Mouse (Mus musculus): ENCODE results near the gene Frem2. TPM values are rescaled to one million over a fixed set of nuclear protein-coding genes. Genes with fewer than 3 reads are reported as not detected.
A peak's percentile ranks its signal among the peaks of the same experiment; 100 is the strongest.

Gene Frem2
- total RNA-seq, 1 experiment from 2014 or later: 0.15 TPM

GRCm38 (mm10) chr3:53620355-53620754 lies 36.8 kb downstream of the Frem2 start:
- DNase-seq: no peak

DNA sequence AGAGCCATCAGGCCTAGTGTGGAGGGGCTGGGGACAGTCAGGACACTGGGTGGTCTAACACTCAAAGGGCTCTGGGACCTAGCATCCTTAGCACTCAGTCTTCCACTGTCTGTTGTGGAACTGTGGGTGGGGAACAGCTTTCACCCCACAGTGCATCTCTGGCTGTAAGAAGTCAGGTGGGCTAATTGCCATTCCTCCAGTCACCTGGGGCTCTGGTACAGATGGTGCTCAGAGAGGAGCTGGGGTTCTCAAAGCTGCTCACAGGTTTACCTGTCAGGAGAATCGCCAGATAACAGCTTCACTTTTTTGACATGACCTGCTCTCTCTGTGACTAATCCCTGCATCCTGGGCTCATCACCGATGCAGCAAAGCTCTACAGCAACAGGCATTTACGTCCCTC lies 46.0 kb downstream of the Frem2 start:
- no peak for DNase-seq

DNA sequence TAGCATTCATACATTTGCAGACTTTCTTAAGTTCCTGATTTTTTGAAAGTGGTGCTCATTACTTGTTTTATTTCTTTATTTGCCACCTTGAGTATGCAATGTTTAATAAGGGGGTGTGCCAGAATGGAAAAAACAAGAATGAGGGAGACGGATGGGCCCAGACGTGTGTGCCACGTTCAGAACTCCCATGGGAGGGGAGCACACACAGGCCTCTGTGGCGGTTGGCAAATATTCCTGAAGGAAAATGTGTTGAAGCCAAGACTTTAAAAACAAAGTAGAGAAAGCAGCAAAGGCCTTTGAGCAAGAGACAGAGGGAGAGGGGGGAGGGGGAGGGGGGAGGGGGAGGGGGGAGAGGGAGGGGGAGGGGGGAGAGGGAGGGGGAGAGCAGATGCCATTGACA lies 47.3 kb downstream of the Frem2 start:
- DNase-seq: no peak

DNA sequence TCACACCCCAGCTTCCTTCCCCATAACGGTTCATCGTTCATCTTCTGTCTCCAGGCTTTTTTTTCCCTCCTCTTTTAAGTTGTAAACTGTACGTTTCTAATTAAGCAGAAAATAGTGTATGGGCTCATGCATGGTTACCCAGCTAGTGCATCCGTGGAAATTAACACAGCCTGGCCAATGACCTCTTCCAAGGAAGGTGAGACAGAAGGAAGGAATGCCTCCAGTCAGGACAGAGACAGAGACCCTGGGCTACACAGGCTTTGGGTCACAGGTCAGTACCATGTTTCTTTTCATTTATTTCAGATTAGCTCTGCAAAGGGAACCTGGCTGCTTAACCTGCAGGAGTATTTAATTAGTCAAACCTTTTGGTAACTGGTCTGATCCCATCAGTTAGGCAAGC lies 57.0 kb downstream of the Frem2 start:
- no peak for DNase-seq

- DNase-seq: no peak
These were observed 57.8 kb downstream of the Frem2 start for GRCm38 (mm10) chr3:53599315-53599714.

DNA sequence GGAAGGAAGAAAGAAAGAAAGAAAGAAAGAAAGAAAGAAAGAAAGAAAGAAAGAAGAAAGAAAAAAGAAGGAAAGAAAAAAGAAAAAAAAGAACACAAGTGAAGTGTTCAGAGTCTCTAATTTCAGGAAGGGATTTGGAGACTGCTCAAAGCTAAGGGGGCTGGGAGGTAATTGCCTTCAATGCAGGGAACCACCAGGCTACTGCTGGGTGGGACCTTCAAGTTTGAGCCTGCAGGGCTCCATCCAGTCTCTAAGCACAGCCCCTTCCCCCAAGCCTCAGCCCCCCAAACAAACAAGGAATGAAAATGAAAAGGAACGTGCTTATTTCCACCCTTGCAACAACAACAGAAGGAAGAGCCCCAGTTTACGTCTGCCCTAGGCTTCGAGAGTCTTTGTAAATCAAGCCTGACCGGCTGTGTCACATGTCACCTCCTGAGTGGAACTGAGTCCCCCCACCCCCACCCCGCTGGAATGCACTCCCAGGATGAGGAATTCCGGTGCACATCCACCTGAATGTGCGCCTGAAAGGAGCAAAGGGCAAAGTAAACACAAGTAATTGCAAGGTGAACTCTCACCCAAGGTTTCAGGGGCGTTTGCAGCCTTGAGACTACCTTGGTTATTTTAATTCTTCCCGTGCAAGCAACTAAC lies 58.9 kb downstream of the Frem2 start:
- no peak for DNase-seq

- DNase-seq: no peak
These were observed 62.7 kb downstream of the Frem2 start for GRCm38 (mm10) chr3:53594471-53594870.

DNA sequence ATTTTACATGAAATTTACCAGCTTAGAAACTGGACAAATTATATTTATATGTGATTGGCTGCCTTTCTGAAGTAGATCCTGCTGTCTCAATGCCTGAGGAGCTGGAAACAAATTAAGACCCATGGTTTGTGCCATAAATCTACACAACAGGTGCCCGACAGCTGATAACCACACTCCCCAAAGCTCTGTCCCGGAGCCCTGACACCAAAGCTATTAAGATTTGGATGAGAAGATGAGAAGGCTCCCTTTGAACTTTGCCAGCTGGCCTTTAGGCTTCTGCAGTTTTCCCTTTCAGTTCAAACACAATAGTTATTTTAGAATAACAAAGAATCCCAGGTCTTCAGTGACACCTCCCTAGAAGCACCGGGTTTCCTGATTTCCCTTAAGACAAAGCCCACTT lies 63.4 kb downstream of the Frem2 start:
- no peak for DNase-seq

DNA sequence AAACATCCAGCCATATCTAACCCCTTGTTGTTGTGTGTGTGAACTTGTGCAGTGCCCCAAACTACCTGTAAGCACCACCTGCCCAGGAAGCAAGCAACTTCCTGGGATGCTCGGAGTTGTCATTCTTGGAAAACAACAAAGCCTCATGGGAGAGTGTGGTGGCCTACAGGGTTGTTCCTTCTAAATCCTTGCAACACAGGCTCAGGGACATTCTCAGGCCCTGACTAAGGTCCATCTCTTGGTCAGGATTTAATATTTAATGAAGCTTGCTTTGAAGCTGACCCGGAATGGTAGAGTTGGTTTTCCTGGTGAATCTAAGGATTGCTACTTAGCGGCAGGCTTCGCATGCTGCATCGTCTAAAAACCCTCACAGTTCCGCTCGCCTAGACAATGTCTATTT lies 65.1 kb downstream of the Frem2 start:
- no peak for DNase-seq

DNA sequence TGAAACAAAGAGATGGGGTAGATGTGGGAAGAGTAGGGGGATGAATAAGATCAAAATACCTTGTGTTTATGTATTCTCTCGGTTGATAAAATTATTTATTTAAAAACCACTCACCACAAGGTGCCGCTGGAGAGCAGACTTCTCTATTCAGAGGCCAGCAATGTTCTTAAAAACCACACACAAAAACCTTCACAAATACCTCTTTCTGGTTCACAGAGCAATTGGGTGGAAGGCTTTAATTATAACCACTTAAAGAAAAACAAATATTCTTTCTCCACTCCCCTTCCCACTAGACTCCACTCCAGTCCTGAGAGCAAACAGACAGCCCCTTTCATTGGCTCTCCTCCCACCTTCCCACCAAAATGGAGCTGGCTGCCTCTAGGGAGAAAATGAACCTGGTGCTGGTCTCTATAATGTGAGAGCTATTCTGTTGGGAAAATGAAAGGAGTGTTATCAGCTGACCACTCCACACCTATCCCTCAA lies 67.0 kb downstream of the Frem2 start:
- peak; percentile 59 for DNase-seq

DNA sequence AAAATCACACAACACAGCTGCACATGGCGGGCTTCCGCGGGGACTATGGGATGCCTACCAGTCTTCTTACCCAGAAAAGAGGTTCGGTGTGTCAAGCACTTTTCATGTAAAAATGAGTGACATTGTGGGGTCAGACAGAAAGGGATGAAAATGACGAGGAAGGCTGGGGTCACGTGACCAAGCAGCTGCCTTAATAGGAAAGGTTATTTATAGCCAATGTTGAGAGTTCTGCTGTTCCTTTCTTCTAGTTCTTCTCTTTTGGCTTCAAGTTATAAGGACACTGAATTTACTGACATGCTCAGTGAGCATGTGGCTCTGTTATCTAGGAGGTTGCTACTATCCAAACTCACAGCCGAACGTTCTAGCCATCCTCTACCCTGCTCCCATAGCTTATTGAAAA lies 73.9 kb downstream of the Frem2 start:
- DNase-seq: no peak

- no peak for DNase-seq
These were observed 76.4 kb downstream of the Frem2 start for GRCm38 (mm10) chr3:53580596-53581254.

DNA sequence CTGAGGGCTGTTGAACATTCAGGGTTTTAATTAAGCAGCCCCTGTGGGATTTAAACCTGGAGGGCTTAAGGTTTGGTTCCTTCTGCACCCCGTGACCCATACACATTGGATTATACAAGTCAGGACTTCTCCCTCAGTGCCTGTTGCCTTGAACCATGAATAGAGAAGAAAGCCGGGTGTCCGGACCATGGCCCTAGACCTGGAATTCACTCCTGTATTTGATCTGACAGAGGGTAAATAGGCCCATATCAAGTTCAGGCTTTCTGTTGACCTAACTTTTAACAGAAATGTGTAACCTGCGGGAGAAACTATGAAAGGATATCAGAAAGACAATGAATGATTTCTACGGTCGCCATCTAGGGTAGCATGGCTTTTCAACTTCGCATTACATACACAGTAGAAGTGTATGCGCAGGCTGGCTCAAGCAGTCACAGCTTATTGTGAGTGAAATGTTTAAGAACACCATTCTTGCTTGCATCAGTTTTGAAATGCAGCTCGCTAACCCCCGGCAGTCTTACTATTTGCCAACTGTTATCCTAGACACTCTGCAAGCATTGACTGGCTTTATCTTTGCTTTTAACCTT lies 77.9 kb downstream of the Frem2 start:
- no peak for DNase-seq

- DNase-seq: no peak
These were observed 80.6 kb downstream of the Frem2 start for GRCm38 (mm10) chr3:53576320-53577116.

DNA sequence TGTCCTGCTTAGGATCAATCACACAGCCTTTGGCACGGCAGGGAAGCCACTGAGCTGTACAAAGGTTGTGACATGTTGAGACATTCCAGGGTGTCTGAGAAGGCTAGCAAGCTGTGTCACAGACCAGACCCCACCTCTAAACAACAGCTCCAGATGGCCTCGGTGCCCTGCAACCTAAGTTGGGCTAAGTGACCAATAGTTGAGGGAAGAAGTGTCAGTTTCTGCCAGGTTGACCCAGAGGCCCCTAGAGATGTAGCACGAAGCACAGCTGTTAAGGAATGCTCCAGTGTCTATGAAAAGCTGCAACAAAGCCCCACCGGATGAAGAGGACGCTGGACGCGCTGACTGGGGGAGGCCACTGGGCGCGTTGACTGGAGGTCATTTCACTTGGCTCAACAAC lies 83.0 kb downstream of the Frem2 start:
- DNase-seq: no peak

GRCm38 (mm10) chr3:53571663-53572062 lies 85.5 kb downstream of the Frem2 start:
- DNase-seq: no peak

- no peak for DNase-seq
These were observed 92.6 kb downstream of the Frem2 start for GRCm38 (mm10) chr3:53564521-53564920.

GRCm38 (mm10) chr3:53563746-53564145 lies 93.4 kb downstream of the Frem2 start:
- peak; percentile 42 for DNase-seq

DNA sequence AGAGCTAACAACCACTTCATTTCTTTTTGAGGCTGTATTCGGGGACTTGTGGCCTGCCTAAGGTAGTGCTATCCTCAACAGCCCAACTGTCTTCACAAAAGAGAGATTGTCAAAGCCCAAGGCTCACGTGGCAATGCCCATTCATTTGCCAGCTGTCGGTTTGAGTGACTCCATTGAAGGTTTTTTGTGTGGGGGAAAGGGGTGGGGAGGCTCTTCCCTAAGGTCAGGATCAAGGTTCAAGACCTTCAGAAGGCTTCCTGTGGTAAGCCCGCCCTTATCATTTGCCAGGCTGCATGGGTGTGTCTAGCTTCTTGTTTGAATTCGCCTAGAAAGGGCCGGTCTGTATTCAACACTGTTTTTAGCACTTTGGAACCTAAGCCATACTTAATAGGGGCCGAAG lies 95.3 kb downstream of the Frem2 start:
- DNase-seq: no peak

DNA sequence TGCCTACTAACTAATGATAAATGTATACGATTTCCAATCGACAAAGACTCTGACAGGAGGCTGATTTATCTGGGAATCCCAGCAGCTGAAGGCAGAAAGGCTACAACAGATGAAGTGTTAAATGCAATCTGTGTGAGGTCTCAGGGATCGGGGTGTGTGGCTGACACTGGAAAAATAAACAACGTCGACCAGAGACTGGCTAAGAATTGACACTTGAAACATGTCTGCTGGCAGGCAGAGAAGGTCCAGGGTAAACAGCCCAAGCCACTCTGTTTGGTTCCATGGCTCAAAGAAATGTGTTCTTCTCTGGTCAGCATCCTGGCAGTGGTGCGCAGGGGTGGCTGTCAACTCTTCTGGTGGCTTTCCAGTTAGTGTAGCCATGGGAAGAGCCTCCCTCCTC lies 98.1 kb downstream of the Frem2 start:
- no peak for DNase-seq

- DNase-seq: no peak
These were observed 98.9 kb downstream of the Frem2 start for GRCm38 (mm10) chr3:53558230-53558629.

GRCm38 (mm10) chr3:53557388-53558214 lies 99.6 kb downstream of the Frem2 start:
- no peak for DNase-seq

Data from adrenal gland, postnatal 25 days (tissue).